Mouse (Mus musculus): ENCODE measurements around the gene Mtmr6. TPM values are rescaled to one million over a fixed set of nuclear protein-coding genes. Genes with fewer than 3 reads are reported as not detected.
"Not testable (repeated sequence)": the region's sequence is repeated elsewhere in the genome, so short reads cannot be mapped to it uniquely, and the experiment has no call there.

Gene Mtmr6
- polyA plus RNA-seq, 1 experiment = 30.1 TPM

DNA sequence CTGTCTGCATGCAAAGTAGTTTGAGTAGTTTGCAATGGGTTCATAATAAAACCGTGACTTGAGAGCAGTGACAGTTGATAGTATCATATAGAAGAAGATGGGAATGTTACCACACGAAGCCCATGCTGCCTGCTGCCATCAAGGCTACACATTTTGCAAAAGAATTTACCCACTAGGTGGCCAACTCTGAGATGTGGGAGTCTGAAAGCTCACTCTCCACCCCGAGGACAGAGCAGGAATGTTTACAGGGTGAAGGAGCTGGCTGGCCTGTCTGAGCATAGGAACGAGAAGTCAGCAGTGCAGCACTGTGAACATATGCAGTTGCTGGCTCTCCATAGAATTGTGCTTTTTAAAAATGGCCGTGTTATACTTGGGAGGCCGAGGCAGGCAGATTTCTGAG is 43.1 kb downstream of the Mtmr6 start:
- TF ChIP-seq CTCF (IDR thresholded peaks at IDR 0.05; ENCODE audit: insufficient read depth, low read length) (no peak), POLR2A (IDR thresholded peaks at IDR 0.05; ENCODE audit: borderline replicate concordance, extremely low read depth, low read depth, low read length) (no peak)
- DNase-seq = no peak
- H3K4me1 ChIP-seq (ENCODE audit: control insufficient read depth, insufficient read depth, low read length) = no peaks in the 10 kb centered on the region
- 56% methylated on average over 6 of the region's 6 CpGs for WGBS
- no peak overlapping the region for H3K4me3 ChIP-seq (replicated peaks; ENCODE audit: extremely low read depth, low read depth, low read length)

DNA sequence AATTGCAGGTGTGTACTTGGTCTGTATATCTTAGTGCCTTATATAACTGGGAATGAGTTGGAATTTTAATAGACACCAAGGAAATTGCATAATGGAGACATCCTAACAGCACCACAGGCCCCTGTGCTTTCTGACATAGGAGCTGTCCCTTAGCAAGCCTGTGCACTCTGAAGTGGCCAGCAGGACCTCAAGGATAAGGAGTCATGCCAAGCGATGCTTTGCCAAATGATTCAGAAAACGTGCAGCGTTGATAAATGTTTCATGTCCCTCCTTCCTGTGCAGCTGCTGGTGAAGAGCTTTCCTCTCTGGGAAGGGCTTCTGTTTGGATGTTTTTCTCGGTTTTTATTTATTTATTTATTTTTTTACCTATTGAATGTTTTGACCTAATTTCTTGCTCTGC is 45.7 kb downstream of the Mtmr6 start:
- no peak for DNase-seq
- no peak overlapping the region for H3K4me3 ChIP-seq (replicated peaks; ENCODE audit: extremely low read depth, low read depth, low read length)
- H3K4me1 ChIP-seq (ENCODE audit: control insufficient read depth, insufficient read depth, low read length) = no peaks in the 10 kb centered on the region
- 32% methylated on average over 4 of the region's 4 CpGs for WGBS
- TF ChIP-seq POLR2A (IDR thresholded peaks at IDR 0.05; ENCODE audit: borderline replicate concordance, extremely low read depth, low read depth, low read length) (no peak), CTCF (IDR thresholded peaks at IDR 0.05; ENCODE audit: insufficient read depth, low read length) (no peak)

GRCm38 (mm10) chr14:60319231-60319630 is 54.2 kb downstream of the Mtmr6 start:
- H3K4me1 ChIP-seq (ENCODE audit: control insufficient read depth, insufficient read depth, low read length) = no peaks in the 10 kb centered on the region
- no peak for TF ChIP-seq POLR2A (IDR thresholded peaks at IDR 0.05; ENCODE audit: borderline replicate concordance, extremely low read depth, low read depth, low read length)
- TF ChIP-seq CTCF (IDR thresholded peaks at IDR 0.05; ENCODE audit: insufficient read depth, low read length) = no peak
- 92% methylated on average over 1 of the region's 1 CpGs for WGBS
- no peak overlapping the region for H3K4me3 ChIP-seq (replicated peaks; ENCODE audit: extremely low read depth, low read depth, low read length)
- DNase-seq = no peak

DNA sequence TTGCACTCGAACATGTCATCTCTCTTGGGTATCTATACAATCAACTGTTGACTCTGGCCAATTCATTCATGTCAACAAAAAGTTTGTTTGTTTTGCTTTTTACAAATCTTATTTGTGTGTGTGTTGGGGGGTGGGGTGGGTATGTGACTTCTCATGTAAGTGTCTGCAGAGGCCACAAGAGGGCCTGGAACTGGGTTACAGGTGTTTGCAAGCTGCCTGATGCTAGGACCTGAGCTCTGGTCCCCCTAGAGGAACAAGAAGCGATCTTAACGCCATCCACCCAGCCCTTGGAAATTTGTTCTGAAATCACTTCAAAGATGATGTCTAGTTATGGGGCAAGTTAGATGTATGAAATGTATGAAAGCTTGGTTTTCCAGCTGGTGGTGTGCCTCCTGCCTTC is 55.8 kb downstream of the Mtmr6 start:
- DNase-seq = no peak
- no peak for TF ChIP-seq POLR2A (IDR thresholded peaks at IDR 0.05; ENCODE audit: borderline replicate concordance, extremely low read depth, low read depth, low read length)
- TF ChIP-seq CTCF (IDR thresholded peaks at IDR 0.05; ENCODE audit: insufficient read depth, low read length) = no peak
- no peaks in the 10 kb centered on the region for H3K4me1 ChIP-seq (ENCODE audit: control insufficient read depth, insufficient read depth, low read length)
- H3K4me3 ChIP-seq (replicated peaks; ENCODE audit: extremely low read depth, low read depth, low read length) = no peak overlapping the region
- WGBS = 71% methylated on average over 3 of the region's 3 CpGs

GRCm38 (mm10) chr14:60340001-60340400 is 75.0 kb downstream of the Mtmr6 start:
- not testable (repeated sequence) for H3K4me3 ChIP-seq (replicated peaks; ENCODE audit: extremely low read depth, low read depth, low read length); DNase-seq; H3K4me1 ChIP-seq (ENCODE audit: control insufficient read depth, insufficient read depth, low read length)
- WGBS = 80% methylated on average over 5 of the region's 5 CpGs

DNA sequence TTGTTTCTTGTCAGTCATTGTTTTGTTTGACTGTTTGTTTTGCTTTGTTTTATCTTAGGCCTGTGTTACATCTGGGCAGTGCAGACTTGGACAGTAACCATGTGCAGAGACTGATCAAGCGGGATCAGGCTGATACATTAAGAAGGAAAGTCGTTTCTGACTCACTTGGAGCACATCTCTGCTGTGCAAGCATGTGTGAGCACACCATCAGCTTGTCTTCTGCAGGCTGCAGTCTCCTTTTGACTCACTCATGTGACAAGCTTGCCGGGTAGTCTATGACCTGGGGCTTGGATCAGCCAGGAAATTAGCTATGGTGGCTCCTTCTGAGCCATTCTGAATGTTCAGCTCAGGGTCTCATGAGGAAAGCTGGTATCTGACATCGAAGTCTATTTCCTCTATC is 75.5 kb downstream of the Mtmr6 start:
- no peak for TF ChIP-seq CTCF (IDR thresholded peaks at IDR 0.05; ENCODE audit: insufficient read depth, low read length)
- no peak for TF ChIP-seq POLR2A (IDR thresholded peaks at IDR 0.05; ENCODE audit: borderline replicate concordance, extremely low read depth, low read depth, low read length)
- no peaks in the 10 kb centered on the region for H3K4me1 ChIP-seq (ENCODE audit: control insufficient read depth, insufficient read depth, low read length)
- DNase-seq = no peak
- WGBS = 69% methylated on average over 4 of the region's 4 CpGs
- H3K4me3 ChIP-seq (replicated peaks; ENCODE audit: extremely low read depth, low read depth, low read length) = no peak overlapping the region

DNA sequence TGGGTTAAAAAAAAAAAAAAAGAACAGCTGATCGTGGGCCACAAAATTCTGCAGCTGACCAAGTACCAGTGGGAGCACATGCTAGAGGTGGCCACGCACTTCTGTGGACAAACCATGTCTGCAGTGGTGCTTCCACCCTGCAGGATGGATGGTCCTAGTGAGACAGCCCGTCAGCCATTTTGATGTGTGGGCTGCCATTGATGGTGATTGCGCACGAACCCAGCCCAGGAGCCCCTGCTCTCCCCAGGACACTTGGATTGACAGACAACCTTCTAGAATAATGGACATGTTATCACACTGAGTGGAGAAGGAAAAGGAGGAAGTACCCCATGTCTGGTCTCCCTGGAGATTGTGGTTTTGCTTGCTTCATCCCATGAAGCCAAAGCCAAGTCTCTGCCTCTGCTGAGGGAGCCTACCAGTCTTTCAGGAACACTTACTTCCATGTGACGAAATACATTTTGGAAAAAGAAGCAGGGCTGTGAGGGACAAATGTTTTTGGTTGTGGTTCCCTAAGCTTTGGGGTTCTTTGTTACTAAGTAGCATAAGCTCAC is 80.4 kb downstream of the Mtmr6 start:
- H3K4me3 ChIP-seq (replicated peaks; ENCODE audit: extremely low read depth, low read depth, low read length) = no peak overlapping the region
- DNase-seq = no peak
- 91% methylated on average over 6 of the region's 6 CpGs for WGBS
- TF ChIP-seq POLR2A (IDR thresholded peaks at IDR 0.05; ENCODE audit: borderline replicate concordance, extremely low read depth, low read depth, low read length) (no peak), CTCF (IDR thresholded peaks at IDR 0.05; ENCODE audit: insufficient read depth, low read length) (no peak)
- no peaks in the 10 kb centered on the region for H3K4me1 ChIP-seq (ENCODE audit: control insufficient read depth, insufficient read depth, low read length)

Other genes with a start within 250 kb of the Mtmr6 start
- gene Atp8a2, start 68.0 kb upstream of the Mtmr6 start, polyA plus RNA-seq (2012; rRNA removed) = 0.31 and 0.98 TPM in 2 replicates
- gene Nupl1, start 13.8 kb upstream of the Mtmr6 start, polyA plus RNA-seq (2012; rRNA removed) = 0.03 and 0.09 TPM in 2 replicates
- 13.7 and 13.9 TPM in 2 replicates for gene Gm49336, start 13.7 kb upstream of the Mtmr6 start, polyA plus RNA-seq (2012; rRNA removed)
- gene Amer2, start 108.0 kb downstream of the Mtmr6 start, polyA plus RNA-seq (2012; rRNA removed) = 0.09 and 0.26 TPM in 2 replicates